Mouse (Mus musculus) megakaryocyte-erythroid progenitor cell, adult 5 weeks (primary cell): Measurements from ENCODE around the gene Zc3h4. TPM values are rescaled to one million over a fixed set of nuclear protein-coding genes. Genes with fewer than 3 reads are reported as not detected.

ENCODE experiments used
- polyA plus RNA-seq: library from polyadenylated mRNA; stranded (reverse); fragments of >175 nt; gene quantifications from 2 replicates; pipeline ENCODE4 v1.2.3, GENCODE M21; 2012

The Zc3h4 gene
- polyA plus RNA-seq: 133 and 161 TPM in 2 replicates

DNA sequence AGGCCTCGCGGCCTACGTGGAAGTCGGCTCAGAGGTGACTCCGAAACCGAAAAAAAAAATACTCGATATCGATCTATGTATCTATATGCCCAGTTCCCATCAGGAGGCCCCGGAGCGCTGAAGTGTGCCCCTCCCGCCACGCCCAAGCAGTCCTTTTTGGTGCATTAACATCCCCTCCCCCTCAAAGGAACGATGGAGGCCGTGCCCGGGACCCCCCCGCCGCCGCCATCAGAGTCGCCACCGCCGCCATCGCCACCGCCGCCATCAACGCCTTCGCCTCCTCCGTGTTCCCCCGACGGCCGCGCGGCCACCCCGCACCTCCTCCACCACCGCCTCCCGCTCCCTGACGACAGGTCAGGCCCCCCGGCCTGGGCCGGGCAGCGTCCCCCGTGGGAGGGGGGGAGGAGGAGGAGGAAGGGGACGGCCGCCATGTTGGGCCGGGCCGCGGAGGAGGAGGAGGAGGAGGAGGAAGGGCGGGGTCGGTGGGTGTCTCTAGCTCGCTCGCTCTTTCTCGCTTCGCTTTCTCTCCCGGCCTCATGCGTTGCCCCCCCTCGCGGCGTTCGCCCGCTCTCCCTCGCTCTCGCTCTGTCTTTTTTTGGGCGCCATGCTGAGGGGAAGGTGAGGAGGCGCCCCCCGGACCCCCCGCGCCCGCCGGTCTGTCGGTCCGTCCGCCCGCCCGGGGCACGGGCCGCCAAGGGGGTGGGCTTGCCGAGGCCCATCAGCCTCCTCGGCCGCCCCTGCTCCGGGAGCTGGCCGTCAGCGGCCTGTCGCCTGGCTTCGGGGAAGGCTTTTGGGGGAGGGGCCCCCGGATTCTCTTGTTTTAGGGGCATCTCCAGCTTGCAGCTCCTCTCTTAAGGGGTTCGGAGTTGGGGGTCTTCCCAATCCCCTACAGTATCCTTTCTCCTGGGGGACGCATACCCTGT, at the start of gene Zc3h4:
Zc3h4 (plus strand) TSS at position 222 of the 923 bp plus-strand sequence.

DNA sequence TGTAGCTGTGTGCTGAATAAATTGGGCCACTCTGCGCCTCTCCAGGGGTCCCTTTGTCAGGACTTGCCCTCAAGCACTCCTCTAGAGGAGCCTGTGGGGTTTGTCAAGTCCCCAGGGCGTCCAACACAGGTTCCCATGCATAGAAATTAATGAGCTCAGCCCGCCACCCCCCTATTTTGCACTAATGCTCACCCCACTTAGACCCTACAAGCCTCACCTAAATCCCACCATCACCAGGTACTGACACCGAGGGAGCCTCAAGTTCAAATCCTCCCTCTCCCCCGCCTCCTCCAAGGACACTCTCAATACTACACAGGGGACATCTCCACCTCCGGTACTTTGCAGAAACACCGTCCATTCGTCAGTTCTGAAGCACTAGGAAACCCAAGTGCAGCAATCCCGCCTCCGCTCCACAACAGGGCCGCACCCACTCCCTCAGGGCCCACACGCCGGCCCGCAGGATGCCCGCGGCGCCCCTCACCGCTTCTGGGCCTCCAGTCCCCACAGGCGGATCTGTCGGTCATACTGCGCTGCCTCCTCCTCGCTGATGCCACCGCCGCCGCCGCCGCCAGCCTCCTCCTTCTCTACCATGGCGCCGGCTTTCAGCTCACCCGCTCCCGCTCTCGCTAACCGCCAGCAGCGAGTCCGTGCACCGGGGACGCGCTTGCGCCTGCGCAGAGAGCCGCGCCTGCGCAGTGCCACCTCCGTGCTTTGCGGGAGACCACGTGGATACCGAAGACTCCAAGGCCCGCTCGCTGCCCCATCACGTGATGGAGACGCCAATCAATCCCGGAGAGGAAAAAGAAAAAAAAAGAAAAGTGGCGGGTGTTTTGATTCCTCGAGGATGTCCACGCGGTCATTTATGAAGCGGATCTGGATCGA, 13.3 kb upstream of the Zc3h4 start, which contains the start of gene Sae1:
Sae1 (minus strand) TSS at position 647 of the 882 bp plus-strand sequence.

DNA sequence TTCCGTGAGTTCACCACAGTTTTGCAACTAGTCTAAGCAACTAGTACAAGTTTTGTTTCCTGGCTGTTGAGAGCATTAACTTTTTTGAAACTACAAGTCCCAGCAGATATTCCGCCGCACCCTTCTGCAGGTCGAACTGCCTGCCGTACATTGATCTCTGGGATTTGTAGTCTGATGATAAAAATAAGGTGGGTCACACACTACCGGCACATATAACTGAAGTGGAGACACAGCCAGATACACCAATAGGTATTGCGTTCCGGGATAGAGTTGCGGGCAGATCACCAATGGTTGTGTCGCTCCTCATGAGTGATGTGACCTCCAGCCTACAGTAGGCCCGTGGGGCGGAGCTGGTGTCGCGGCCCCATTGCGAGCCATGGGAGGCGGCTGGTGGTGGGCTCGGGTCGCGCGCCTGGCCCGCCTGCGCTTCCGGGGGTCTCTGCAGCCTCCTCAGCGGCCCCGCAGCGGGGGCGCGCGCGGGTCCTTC, 51.9 kb downstream of the Zc3h4 start, which contains the start of gene Tmem160:
Tmem160 (plus strand) TSS at position 193 of the 487 bp plus-strand sequence.

DNA sequence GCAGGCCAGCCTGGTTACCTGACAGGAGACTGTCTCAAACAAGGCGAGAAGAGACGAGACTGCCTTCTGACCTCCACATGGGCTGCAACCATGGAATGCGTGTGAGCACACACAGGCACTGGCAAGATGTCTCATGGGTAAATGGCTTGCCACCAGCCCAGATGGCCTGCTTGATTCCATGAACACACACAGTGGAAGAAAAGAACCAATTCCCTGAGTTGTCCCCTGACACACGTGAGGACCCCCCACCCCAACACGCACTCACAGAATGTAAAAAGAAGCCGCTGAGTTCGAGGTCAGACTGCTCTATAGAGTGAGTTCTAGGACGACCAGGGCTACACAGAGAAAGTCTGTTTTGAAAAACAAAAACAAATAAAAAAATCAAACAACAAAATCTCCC, 76.9 kb downstream of the Zc3h4 start, which contains the start of gene Npas1:
Npas1 (minus strand) TSS at position 101 of the 400 bp plus-strand sequence.

Other genes with a start within 250 kb of the Zc3h4 start
- gene Meis3, start 225.8 kb upstream of the Zc3h4 start, polyA plus RNA-seq: 0.96 and 1.4 TPM in 2 replicates
- 33.3 and 38.6 TPM in 2 replicates for gene Dhx34, start 178.9 kb upstream of the Zc3h4 start, polyA plus RNA-seq
- gene C5ar2, start 156.8 kb upstream of the Zc3h4 start, polyA plus RNA-seq: 0.11 and 0.22 TPM in 2 replicates
- gene C5ar1, start 141.4 kb upstream of the Zc3h4 start, polyA plus RNA-seq: 0.80 and 2.1 TPM in 2 replicates
- 61.1 and 83.1 TPM in 2 replicates for gene Inafm1, start 127.3 kb upstream of the Zc3h4 start, polyA plus RNA-seq
- gene Ccdc9, start 114.1 kb upstream of the Zc3h4 start, polyA plus RNA-seq: 111 and 203 TPM in 2 replicates
- gene Bbc3, start 92.5 kb upstream of the Zc3h4 start, polyA plus RNA-seq: 373 and 459 TPM in 2 replicates
- gene Sae1, start 13.1 kb upstream of the Zc3h4 start, polyA plus RNA-seq: 37.8 and 49.3 TPM in 2 replicates
- 178 and 187 TPM in 2 replicates for gene Tmem160, start 51.9 kb downstream of the Zc3h4 start, polyA plus RNA-seq
- gene Npas1, start 76.8 kb downstream of the Zc3h4 start, polyA plus RNA-seq: not detected in 2 replicates
- gene Arhgap35, start 214.1 kb downstream of the Zc3h4 start, polyA plus RNA-seq: 2.3 and 4.0 TPM in 2 replicates